Mouse (Mus musculus) spleen, adult 18-20 months (tissue): ENCODE measurements around the gene Knop1.

Experiments
- DNase-seq, 2 experiments: peaks; one replicate each; pipeline ENCODE4 v3.0.0; 2022; ENCODE audit warnings: mixed read lengths in 2 of 2

Knop1 gene

GRCm38 (mm10) chr7:118855877-118856304 lies at the start of gene Knop1:
Gene Knop1 (minus strand): TSS chr7:118856254.
- DNase-seq, result no peak

GRCm38 (mm10) chr7:118904530-118904929 lies 48.5 kb upstream of the Knop1 start:
- DNase-seq, result no peak

GRCm38 (mm10) chr7:118903879-118904278 lies 47.8 kb upstream of the Knop1 start:
- no peak for DNase-seq

GRCm38 (mm10) chr7:118902944-118903343 lies 46.9 kb upstream of the Knop1 start:
- no peak for DNase-seq

- no peak for DNase-seq
These were observed 44.0 kb upstream of the Knop1 start for GRCm38 (mm10) chr7:118900090-118900489.

- DNase-seq, result no peak
These were observed 42.0 kb upstream of the Knop1 start for GRCm38 (mm10) chr7:118898063-118898462.

- DNase-seq, result no peak
These were observed 39.7 kb upstream of the Knop1 start for GRCm38 (mm10) chr7:118895469-118896450.

- no peak for DNase-seq
These were observed 33.1 kb upstream of the Knop1 start for GRCm38 (mm10) chr7:118889046-118889680.

GRCm38 (mm10) chr7:118887303-118888055 lies 31.4 kb upstream of the Knop1 start:
- no peak for DNase-seq

- DNase-seq, result no peak
These were observed 28.9 kb upstream of the Knop1 start for GRCm38 (mm10) chr7:118884969-118885368.

GRCm38 (mm10) chr7:118883957-118884356 lies 27.9 kb upstream of the Knop1 start:
- no peak for DNase-seq

- no peak for DNase-seq
These were observed 23.5 kb upstream of the Knop1 start for GRCm38 (mm10) chr7:118879466-118880029.

- DNase-seq, result no peak
These were observed 9.3 kb upstream of the Knop1 start for GRCm38 (mm10) chr7:118865362-118865761.

GRCm38 (mm10) chr7:118858640-118859039 lies 2.6 kb upstream of the Knop1 start:
- no peak for DNase-seq

- DNase-seq, result peak; percentile 71 to 84
These were observed 730 bp downstream of the Knop1 start, which contains the start of gene Iqck for GRCm38 (mm10) chr7:118855171-118855876. Gene Iqck (plus strand): TSS chr7:118855752.

GRCm38 (mm10) chr7:118854606-118855005 lies 1.4 kb downstream of the Knop1 start:
- DNase-seq, result no peak

- no peak for DNase-seq
These were observed 3.4 kb downstream of the Knop1 start for GRCm38 (mm10) chr7:118852611-118853010.

- DNase-seq, result no peak
These were observed 4.5 kb downstream of the Knop1 start for GRCm38 (mm10) chr7:118851571-118851970.

GRCm38 (mm10) chr7:118850676-118851290 lies 5.3 kb downstream of the Knop1 start:
- DNase-seq, result no peak

- no peak for DNase-seq
These were observed 6.4 kb downstream of the Knop1 start for GRCm38 (mm10) chr7:118849543-118850250.

GRCm38 (mm10) chr7:118848796-118849195 lies 7.3 kb downstream of the Knop1 start:
- no peak for DNase-seq
